Mouse (Mus musculus): ENCODE results near the gene 2610507B11Rik.

Gene 2610507B11Rik

DNA sequence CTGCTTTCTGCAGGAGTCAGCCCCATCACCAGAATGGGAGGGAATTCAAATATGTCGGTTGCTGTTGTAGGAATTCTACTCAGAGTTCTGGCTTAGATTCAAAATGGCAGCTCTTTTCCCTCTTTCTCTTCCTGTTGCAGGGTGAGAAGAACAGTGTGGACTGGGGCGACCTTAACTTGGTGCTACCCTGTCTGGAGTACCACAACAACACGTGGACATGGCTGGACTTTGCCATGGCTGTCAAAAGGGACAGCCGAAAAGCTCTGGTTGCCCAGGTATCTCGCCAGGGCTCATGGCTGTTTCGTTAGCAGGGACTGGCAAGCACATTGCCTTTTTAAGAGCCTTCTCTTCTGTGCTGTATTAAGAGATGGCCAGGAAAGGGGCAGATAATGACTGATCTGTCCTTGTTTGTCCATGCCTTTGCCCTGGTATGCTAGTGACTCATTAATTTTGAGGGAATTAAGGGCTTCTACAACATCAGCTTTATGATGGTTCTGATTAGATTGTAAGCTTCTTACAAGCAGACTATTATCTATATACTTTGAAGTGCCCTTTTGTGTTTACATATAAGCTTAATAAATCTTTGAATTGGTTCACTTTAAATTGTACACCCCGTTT, 27.7 kb downstream of the 2610507B11Rik start:
- in situ Hi-C loops (cut with MseI, MboI), result no loop called here

DNA sequence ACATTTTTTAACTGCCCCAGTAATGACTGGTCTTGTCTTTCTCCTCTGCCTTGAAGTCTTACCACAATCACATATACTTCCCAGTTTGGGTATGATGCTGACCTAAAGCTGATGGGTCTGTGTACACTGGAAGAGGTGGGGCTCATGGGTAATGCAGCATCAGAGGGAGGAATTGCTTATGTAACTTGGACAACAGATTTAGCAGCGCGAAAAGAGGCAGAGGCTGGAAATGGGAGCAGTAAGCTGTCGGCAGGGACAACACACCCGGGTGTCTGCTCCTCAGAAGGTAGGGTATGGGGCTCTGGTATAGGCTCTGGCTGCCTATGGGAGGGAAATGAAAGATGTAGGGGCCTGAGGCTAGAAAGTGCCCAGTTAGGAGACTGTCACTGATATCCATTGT, 29.1 kb downstream of the 2610507B11Rik start, which contains the start of gene BC030499:
Gene BC030499 (plus strand): TSS at position 188 of the 400 bp plus-strand sequence.
- in situ Hi-C loops (cut with MseI, MboI), result no loop called here

DNA sequence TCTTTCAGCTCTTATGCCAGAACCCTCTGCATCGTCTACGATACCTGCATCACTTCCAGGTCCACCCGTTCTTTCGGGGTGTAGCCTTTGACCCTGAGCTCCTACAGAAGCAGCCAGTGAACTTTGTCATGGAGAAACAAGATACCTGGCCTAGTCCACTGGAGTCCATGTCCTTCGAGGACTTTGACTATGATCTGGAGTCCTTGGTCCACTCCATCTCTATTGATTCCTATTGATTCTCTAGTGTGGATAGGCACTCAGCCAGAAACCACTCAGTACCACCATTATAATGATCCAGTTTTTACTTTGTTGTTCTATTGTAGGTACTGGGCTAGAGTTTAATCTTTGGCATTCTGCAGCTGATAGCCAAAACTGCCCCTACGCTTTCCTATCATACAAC, 33.0 kb downstream of the 2610507B11Rik start:
- in situ Hi-C loops (cut with MseI, MboI), result no loop called here

DNA sequence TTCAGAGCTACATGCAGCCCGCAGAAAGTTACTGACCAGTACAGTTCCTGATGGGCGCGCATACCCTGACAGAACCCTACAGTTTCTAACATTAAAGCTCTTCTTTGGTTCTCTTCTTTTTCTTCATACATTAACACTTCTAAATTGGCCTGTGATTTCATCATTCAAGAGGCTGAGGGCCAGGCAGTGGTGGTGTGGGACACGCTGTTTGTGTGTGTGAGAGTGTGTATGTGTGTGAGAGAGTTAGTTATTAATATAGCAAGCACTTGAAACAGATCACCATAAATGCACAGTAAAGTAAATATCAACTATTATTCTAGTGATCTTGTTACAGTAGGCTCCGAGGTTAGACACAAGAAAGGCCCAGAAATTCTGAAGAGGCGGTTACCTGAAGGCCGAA, 39.4 kb downstream of the 2610507B11Rik start:
- in situ Hi-C loops (cut with MseI, MboI), result no loop called here

DNA sequence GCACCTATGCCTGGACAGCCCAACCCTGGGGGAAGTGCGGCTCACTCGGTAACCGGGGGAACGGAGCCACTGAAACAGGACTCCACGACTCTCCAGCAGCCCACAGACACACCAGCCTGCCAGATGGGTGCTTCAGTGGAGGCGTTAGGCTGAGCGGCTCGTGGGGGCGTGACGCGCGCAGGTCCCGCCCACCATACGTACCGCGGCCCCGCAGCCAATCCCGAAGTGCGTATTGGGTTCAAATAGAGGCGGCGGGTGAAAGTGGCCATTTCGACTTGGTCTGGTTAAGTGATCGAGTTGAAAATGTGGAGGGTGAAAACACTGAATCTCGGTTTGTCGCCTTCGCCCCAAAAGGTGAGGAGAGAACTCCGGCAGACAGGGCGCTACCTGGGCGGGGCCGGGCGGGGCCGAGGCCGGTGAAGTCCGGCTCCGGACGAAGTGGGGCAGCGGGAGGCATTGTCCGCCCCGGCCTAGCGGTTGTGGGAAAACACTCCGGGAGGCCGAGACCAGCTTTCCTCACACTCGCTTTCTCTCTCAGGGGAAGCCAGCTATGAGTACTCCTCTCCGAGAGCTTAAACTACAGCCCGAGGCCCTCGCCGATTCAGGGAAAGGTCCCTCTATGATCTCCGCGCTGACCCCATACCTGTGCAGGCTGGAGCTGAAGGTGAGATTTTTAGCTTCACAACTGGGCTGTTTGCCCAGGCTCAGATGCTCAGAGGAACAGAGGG, 40.0 kb downstream of the 2610507B11Rik start, which contains the start of gene Spag5:
Gene Spag5 (plus strand): TSS at position 173 of the 728 bp plus-strand sequence.
- in situ Hi-C loops (cut with MseI, MboI), result no loop called here

DNA sequence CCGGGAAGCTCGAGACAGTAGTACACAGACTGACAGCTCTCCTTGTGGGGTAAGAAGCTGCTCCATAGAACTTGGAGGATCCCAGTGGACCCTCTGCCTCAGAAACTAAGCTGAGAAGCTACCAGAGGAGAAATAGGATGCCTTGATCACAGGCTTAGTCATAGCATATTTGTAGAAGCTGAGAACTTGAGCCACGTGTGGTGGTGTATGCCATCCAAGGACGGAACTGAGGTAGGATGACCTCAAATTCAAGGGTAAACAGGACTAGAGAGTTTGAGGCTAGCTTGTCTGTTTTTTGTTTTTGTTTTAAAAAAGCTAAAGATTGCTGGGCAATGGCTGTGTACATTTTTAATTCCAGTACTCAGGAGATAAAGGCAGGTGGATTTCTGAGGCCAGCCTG, 43.7 kb downstream of the 2610507B11Rik start:
- in situ Hi-C loops (cut with MseI, MboI), result no loop called here

DNA sequence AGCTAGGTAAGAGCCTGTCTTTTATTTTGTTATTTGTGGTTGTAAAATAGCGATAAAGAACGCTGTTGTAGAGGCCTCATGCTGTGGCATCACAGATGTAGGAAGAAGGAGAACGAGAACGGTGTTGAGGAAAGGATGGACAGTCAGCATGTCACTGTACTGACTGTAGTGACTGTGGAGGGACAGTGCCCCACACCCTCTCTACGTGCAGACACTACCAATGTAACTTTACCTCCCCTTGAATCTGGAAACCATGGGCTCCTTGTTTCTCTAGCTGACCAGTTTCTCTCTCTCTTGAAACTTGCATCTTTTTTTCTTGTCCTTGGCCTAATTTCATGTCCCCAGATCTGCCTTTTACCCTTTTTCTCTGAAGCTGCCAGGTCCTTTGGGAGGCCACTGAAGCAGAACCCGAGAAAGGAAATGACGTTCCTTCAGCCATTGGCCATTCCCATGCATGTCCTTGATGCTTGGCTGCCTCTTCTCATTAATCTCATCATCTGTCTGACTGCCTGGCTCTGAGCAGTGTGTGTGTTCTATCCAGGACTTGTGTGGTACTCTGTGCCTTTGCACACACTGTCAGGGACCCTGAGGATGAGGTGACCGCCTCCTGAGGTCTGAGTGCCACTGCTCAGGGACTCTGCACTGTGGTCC, 49.4 kb downstream of the 2610507B11Rik start:
- in situ Hi-C loops (cut with MseI, MboI), result no loop called here

DNA sequence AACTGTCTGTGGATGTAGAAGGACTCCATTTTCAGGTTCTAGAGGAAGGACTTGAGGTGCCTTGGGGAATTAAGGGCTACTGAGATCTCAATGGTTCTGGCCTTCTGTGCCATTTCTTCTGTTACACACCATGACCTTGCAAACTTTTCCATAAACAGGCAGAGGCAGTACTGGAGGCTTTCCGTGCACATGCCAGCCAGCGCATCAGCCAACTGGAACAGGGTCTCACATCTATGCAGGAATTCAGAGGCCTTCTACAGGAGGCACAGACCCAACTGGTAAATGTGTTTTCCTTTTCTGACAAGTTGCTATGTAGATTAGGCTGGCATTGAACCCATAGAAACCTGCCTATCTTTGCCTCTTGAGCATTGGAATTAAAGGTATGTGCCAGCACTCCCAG, 52.1 kb downstream of the 2610507B11Rik start:
- in situ Hi-C loops (cut with MseI, MboI), result no loop called here

DNA sequence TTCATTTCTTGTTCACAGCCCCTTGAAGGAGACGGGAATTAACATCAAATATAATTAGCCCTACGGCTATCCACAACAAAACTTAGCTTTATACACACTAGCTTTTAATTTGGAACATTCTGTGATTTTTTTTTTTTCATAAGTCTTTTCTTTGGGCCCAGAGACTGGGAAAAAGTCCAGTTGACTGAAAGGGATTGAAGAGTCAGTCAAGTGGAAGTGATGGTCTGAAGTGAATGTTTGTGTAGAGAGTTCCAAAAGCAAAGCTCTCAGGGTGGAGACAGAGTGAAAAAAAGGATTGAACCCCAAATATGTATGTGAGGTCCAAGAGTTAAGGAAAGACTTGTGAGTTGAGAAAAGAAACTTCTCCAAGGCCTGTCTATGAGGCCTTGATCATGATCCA, 56.9 kb downstream of the 2610507B11Rik start:
- in situ Hi-C loops (cut with MseI, MboI), result no loop called here

DNA sequence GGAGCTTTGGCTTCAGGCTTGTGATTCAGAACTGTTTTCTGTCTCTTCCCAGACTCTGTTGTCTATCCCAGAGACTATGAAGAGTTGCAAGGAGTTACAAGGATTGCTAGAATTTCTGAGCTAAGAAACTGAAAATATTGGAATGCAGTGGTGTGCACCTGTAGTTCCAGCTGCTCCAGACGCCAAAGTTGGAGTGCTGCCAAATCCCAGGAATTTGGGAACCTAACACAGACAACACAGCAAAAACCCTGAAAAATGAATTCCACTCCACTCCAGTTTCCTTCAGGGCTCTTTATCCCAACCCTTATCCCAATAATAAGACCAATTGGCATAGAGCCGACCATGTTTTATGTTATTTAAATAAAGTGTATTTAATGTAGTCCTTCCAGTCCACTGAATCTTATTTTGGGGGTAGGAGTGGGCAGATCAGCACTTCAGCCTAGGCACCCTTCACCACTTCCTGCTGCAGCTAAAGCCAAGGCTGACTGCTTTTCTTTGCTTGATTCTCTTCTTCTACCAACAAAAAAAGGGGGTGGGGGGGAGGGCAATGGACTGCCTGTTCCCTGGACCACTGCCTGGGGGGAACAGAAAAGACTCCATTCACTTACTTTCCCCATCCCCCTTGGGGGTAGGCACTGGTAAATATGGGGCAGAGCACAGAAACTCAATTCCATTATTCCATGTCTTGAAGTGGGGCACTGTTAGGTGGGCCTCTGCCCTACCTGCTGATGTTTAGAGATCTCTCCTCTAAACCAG, 60.7 kb downstream of the 2610507B11Rik start:
- in situ Hi-C loops (cut with MseI, MboI), result no loop called here

DNA sequence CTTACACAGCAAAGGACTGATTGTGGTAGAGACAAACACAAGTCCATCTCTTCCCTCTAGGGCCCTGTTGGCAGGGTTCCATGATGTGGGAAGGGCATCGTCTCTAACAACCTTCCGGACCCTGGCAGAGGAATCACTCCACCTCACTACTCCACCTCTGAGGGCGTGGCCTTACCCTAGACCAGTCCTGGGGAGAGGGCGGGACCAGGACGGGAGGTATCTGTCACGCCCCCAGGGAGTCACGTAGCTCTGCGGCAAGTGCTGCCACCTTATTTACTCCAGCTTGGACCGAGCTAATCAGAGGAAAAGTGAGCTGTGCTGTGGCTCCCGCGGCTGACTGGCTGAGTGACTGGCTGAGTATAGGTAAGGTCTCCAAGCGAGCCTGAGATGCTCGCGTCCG, 61.3 kb downstream of the 2610507B11Rik start, which contains the start of gene Aldoc:
Gene Aldoc (plus strand): TSS at position 109 of the 400 bp plus-strand sequence.
- in situ Hi-C loops (cut with MseI, MboI), result no loop called here

DNA sequence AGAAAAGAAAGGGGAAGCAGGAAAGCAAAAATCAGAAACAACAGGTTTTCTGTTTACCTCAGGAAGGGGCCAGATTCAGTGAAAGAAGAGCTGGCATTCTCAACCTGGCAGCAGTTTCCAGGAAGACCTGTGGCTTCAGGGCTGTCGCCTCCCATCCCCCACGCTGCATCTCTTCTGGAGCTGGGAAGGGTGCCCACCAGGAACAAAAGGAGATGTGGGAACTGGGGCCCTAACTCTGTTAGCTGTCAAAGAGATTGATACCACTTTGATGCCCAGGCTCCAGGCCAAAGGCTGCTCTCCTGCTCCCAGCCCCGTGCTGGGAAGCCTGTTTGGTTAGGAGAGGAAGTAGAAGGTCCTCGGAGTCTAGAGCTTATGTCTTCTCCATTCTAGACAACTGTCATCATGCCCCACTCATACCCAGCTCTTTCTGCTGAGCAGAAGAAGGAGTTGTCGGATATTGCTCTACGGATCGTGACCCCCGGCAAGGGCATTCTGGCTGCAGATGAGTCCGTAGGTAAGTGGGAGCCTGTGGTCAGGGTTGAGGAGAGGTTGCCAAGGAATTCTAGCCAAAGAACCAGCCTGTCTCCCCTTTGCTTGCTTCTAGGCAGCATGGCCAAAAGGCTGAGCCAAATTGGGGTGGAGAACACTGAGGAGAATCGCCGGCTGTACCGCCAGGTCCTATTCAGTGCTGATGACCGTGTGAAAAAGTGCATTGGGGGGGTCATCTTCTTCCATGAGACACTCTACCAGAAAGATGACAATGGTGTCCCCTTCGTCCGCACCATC, 62.6 kb downstream of the 2610507B11Rik start:
- in situ Hi-C loops (cut with MseI, MboI), result no loop called here

DNA sequence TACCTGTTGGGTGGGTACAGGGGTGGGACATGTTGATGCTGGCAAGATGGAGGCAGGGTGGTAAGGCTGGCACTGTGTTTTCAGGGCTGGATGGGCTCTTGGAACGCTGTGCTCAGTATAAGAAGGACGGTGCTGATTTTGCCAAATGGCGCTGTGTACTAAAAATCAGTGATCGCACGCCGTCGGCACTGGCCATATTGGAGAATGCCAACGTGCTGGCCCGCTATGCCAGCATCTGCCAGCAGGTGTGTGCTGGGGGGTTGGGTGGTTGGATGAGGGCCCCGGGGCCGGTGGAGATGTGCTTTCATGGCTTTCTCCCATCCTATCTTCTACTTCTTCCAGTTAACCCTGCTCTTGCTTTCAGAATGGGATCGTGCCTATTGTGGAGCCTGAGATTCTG, 63.4 kb downstream of the 2610507B11Rik start:
- in situ Hi-C loops (cut with MseI, MboI), result no loop called here

DNA sequence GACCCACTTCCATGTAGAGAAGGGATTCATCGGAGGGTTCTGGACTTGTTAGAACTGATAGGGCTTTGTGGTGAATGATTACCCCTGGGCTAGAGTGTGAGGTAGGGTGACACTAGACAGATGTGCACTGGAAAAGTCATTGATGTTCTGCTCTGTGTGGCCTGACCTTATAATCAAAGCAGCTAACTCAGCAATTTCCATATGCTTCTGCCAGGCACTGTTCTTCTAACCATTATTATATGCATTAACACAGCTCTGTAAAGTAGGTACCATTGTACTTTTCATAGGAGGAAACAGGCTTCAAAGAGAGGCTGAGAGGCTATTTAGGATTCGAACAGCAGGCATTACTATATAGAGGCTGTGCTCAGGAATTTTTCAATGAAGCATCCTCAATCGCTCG, 65.7 kb downstream of the 2610507B11Rik start:
- in situ Hi-C loops (cut with MseI, MboI), result no loop called here

DNA sequence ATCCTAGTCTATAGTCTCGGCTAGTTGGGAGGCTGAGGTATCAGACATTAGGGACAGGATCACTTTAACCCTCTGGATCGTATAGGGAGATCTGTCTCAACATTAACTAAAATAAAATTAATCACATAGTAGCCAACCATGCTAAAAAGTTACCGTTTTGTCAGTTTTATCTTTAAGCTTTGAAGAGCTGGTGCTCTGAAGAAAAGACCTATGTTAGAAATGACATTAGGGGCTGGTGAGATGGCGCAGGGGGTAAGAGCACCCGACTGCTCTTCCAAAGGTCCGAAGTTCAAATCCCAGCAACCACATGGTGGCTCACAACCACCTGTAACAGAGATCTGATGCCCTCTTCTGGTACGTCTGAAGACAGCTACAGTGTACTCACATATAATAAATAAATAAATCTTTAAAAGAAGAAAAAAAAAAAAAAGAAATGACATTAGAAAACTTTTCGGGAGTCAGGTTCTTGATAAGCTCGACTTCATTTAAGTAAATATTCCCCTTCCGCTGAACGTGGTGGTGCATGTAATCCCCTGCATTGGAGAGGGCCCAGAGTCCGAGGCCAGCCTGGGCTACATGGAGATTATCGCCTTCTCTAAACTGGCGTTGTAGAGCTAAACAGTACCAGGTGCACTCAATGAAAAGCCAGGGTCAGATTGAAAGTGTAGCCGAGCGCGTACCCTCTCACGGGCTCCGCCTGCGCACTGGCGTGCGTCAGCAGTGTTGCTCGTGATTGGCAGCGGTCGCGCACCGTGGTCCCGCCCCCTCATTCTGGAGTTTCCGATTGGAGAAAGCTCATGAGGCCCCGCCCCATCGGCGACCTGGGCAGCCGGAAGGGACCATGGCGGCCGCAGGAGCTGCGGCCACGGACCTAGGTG, 66.3 kb downstream of the 2610507B11Rik start, which contains the start of gene Pigs:
Gene Pigs (plus strand): TSS at position 782 of the 878 bp plus-strand sequence.
- in situ Hi-C loops (cut with MseI, MboI), result no loop called here

DNA sequence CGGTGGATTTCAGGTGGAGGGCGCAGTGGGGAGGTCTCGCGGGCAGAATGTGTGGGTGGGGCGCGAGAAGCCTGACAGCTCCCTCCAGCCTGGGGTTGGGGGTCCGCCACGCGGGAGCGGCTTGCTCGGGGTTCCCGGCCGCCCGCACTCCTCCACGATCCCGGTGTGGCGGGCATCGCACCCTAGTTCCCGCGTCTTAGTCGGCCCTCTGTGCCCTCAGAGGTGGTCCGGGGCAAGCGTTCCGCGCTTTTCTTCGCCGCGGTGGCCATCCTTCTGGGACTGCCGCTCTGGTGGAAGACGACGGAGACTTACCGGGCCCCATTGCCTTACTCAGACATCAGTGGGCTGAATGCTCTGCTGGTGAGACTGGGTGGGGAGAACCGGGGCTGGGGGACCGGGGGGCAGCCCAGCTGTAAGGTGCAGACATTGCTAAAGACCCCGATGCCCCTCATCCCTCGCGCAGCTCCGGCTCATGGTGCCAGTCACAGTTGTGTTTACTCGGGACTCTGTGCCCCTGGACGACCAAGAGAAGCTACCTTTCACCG, 67.0 kb downstream of the 2610507B11Rik start:
- in situ Hi-C loops (cut with MseI, MboI), result no loop called here

DNA sequence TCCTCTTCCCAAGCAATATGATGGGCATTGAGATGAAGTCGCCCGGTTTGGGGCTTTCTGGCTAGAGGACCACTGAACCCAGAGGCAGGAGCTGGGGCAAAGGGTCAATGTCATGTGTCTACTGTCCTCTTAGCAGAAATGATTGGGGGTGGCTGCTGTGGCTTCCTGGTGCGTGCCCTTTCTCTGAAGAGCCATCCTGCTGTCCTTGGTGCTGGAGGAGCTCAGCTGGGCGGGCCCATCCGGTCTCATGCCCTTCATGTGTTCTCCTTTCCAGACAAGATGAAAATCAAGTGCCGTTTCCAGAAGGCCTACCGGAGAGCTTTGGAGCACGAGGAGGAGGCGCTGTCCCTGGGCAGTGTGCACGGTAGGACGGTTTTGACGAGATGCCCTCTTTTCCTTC, 71.1 kb downstream of the 2610507B11Rik start:
- in situ Hi-C loops (cut with MseI, MboI), result no loop called here

DNA sequence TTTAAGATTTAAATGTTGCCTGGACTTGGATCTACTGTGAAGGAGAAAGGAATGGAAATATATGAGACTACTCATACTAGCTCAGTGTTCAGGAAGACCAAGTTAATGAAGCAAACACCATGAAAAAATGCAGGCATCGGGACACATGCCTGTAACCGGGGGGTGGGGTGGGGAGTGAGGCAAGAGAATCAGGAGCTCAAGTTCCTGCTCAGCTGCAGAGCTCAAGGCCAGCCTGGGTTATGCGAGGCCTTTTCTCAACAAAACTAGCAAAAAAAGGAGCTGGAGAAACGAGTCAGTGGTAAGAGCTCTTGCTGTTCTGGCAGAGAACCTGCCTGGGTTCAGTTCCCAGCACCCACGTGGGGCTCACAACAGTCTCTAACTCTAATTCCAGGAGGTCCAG, 72.4 kb downstream of the 2610507B11Rik start:
- in situ Hi-C loops (cut with MseI, MboI), result no loop called here

DNA sequence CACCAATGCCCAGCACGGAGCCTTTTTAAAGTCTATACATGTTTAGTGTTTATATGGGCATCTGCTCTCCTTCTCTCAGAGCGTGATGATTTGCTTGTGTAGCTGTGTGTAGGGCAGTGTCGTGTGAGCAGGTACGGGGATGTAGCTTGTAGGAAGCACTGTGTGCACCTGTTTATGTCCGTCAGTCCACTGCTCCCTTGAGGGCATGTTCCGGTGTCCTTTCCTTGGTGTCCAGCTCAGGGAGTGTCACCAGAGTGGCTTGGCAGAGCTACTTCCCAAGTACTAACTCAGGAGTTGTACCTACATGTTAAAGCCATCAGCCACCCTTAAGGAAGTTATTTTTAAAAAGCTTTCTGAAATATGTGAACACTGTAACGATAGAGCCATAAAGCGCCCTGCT, 75.5 kb downstream of the 2610507B11Rik start:
- in situ Hi-C loops (cut with MseI, MboI), result no loop called here

All from mouse trophoblast stem cell (cell line).